Mouse (Mus musculus) midbrain, embryonic 15.5 days (tissue): ENCODE measurements around the gene Cd209f. TPM values are rescaled to one million over a fixed set of nuclear protein-coding genes. Genes with fewer than 3 reads are reported as not detected.
"Not testable (repeated sequence)": the region's sequence is repeated elsewhere in the genome, so short reads cannot be mapped to it uniquely, and the experiment has no call there.

Experiments
- ATAC-seq: fragments of 200-750 bp; cut with Nextera tagmentation; replicated peaks from 2 replicates; pipeline ENCODE4 v1.8.0; 2017; ENCODE audit warnings: moderate TSS enrichment
- H3K27ac ChIP-seq: fragments of 300-500 bp; sonication (generic); 2 replicates; pipeline ENCODE4 v1.5.1; 2015; ENCODE audit warnings: mild to moderate bottlenecking, inconsistent platforms
- H3K27me3 ChIP-seq: fragments of 300-500 bp; sonication (generic); replicated peaks from 2 replicates; pipeline ENCODE4 v1.6.1; 2015; ENCODE audit warnings: inconsistent platforms
- H3K36me3 ChIP-seq: fragments of 300-500 bp; sonication (generic); replicated peaks from 2 replicates; pipeline ENCODE4 v1.6.1; 2015; ENCODE audit warnings: inconsistent platforms
- H3K4me1 ChIP-seq: fragments of 300-500 bp; sonication (generic); 2 replicates; pipeline ENCODE4 v1.6.1; 2015; ENCODE audit warnings: inconsistent platforms
- H3K4me2 ChIP-seq: fragments of 300-500 bp; sonication (generic); 2 replicates; pipeline ENCODE4 v1.6.1; 2015; ENCODE audit warnings: inconsistent platforms, mild to moderate bottlenecking, moderate library complexity
- H3K4me3 ChIP-seq: fragments of 300-500 bp; sonication (generic); 2 replicates; pipeline ENCODE4 v1.5.1; 2015; ENCODE audit warnings: mild to moderate bottlenecking, inconsistent platforms
- H3K9ac ChIP-seq: fragments of 300-500 bp; sonication (generic); 2 replicates; pipeline ENCODE4 v1.6.1; 2015; ENCODE audit warnings: mild to moderate bottlenecking, inconsistent platforms
- H3K9me3 ChIP-seq: fragments of 300-500 bp; sonication (generic); 2 replicates; pipeline ENCODE4 v1.6.1; 2016; ENCODE audit warnings: inconsistent platforms
- whole genome bisulfite sequencing: fragments of 180-500 bp; shearing (Covaris S2); methylation state at CpG from one replicate; pipeline ENCODE4 v1.1.7; 2015; ENCODE audit warnings: mixed read lengths; 5-methylcytosine and 5-hydroxymethylcytosine counted together
- polyA plus RNA-seq: library from polyadenylated mRNA; unstranded; fragments of >200 nt; fragmentation: Nextera tagmentation; extraction: Ambion mirVana; gene quantifications from 2 replicates; pipeline ENCODE4 v1.2.1, GENCODE M21; 2015

Gene Cd209f
- 0.18 and 0.39 TPM in 2 replicates for polyA plus RNA-seq

DNA sequence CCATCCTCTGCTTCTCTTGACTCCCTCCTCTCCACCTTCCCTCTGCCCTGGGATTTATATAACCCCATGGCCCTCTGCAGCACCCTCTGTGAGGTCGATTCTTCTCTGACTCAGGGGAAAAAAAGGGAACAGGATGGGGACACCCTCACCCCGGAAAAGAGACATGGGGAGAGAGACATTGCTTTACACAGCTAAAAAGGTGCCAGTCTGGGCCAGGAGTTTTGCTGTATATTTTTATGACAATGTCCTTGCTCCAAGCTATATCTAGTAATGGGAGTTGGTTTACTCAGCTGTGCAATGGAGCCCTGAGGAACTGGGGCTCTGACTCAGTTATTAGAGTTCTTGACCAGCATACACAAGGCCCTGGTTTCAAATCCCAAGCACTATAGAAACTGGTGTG is at the start of gene Cd209f:
Cd209f (minus strand) TSS at position 101 of the 400 bp plus-strand sequence.
- H3K4me2 ChIP-seq, H3K4me1 ChIP-seq, H3K9ac ChIP-seq, H3K4me3 ChIP-seq, H3K9me3 ChIP-seq, ATAC-seq, H3K27ac ChIP-seq, H3K36me3 ChIP-seq, H3K27me3 ChIP-seq: not testable (repeated sequence)
- 79% methylated on average over 2 of the region's 2 CpGs for WGBS

DNA sequence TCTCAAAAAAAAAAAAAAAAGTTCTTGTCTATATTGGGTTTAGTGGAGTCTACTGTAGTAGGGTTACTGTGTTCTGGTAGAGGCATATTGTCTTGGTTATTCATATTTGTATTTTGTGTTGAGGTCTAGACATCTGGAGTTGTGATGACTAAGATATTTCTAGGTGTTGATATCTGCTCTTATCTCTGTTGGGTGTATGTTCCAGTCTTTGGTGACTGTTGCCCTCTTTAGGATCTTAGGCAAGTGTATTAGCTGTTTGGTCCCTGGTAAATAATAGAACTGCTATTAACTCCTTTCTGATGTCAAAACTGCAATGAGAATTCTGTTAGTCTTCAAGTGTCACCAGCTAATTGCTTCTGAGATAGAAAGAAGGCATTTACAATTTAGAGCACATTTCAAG is 49.2 kb upstream of the Cd209f start:
- Histone ChIP-seq H3K4me3 (no peak overlapping the region), H3K4me1 (no peaks in the 10 kb centered on the region), H3K9ac (no peak overlapping the region), H3K27me3 (no peaks in the 10 kb centered on the region), H3K27ac (no peak overlapping the region), H3K9me3 (peaks cover 3% of the 10 kb centered on the region), H3K4me2 (no peak overlapping the region), H3K36me3 (no peaks in the 10 kb centered on the region)
- ATAC-seq: no peak

DNA sequence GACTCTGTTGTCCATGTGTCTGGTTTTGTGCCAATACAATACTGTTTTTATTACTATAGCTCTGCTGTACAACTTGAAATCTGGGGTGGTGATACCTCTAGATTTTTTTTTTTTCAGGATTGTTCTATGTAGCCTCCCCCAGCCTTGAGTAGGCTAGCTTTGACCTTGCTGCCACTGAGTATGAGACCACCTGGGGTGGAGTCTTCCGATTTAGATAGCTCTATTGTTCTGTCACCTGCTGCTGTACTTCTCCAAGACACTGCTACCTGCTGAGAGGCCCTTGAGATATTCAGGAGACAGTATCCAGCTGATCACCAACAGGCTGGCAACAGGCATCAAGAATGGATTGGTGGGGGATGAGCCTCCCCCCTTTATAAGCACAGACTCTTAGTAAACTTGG is 41.6 kb upstream of the Cd209f start:
- no peak overlapping the region for H3K4me2 ChIP-seq
- H3K4me3 ChIP-seq: no peak overlapping the region
- no peaks in the 10 kb centered on the region for H3K4me1 ChIP-seq
- H3K9ac ChIP-seq: no peak overlapping the region
- WGBS: 21% methylated on average over 1 of the region's 1 CpGs
- no peak overlapping the region for H3K27ac ChIP-seq
- no peaks in the 10 kb centered on the region for H3K36me3 ChIP-seq
- peaks cover 3% of the 10 kb centered on the region for H3K9me3 ChIP-seq
- no peak for ATAC-seq
- H3K27me3 ChIP-seq: no peaks in the 10 kb centered on the region

DNA sequence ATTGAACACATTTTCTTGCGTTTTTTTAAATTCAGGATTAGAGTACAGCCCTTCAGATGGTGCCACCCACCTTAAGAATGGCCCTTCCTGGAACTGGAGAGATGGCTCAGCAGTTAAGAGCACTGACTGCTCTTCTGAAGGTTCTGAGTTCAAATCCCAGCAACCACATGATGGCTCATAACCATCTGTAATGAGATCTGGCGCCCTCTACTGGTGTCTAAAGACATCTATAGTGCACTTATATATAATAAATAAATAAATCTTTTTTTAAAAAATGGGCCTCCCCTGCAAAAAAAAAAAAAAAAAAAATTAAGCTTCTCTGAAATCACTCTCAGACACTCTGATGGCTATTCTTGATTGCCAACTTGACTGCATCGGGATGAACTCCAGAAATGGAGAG is 36.1 kb upstream of the Cd209f start:
- Histone ChIP-seq H3K4me3 (no peak overlapping the region), H3K9me3 (no peaks in the 10 kb centered on the region), H3K4me2 (no peak overlapping the region), H3K9ac (no peak overlapping the region), H3K4me1 (0 out of 2 replicates have a peak, but pooled peaks cover 4% of the 10 kb centered on the region), H3K27ac (no peak overlapping the region), H3K27me3 (no peaks in the 10 kb centered on the region), H3K36me3 (no peaks in the 10 kb centered on the region)
- WGBS: 66% methylated on average over 3 of the region's 3 CpGs
- ATAC-seq: no peak

DNA sequence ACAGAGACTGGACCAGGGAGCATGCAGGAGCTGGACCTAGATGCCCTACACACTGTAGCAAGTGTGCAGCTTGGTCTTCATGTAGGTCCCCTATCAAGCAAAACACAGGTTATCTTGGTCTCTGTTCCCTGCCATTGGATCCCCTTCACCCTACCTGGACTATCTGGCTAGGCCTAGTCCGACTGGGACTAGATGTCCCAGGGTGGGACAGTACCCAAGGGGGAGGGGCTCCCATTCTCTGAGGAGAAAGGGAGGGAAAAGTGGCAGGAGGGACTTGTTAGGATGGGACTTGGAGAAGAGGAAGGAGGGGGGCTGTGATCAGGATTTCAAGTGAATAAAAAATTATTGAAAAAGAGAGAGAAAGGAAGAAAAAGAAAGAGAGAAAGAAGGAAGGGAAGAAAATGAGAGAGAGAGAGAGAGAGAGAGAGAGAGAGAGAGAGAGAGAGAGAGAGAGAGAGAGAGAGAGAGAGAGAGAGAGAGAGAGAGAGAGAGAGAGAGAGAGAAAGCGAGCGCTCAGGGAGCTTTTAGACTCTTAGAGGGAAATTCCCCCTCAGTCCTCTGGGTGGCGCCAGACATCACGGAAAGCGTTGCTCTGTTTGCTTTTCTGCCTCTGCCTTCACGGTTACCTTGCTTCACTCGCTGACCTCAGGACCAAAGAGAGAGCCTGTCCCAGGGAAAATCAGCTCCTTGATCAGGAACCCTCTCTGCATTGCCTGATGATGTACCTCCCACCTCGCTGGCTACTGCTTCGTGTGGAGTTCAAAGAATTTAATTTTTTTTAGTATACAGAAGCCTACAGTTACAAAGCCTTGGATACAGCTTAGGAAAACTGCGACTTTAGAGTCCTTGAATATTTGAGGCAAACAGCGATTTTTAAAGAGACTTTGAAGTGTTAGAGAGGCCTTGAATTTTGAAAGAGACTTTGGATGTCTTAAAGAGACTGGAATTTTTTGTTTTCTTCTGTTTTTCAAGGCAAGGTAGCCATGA is 34.3 kb upstream of the Cd209f start:
- H3K36me3 ChIP-seq: no peaks in the 10 kb centered on the region
- no peak overlapping the region for H3K9ac ChIP-seq

DNA sequence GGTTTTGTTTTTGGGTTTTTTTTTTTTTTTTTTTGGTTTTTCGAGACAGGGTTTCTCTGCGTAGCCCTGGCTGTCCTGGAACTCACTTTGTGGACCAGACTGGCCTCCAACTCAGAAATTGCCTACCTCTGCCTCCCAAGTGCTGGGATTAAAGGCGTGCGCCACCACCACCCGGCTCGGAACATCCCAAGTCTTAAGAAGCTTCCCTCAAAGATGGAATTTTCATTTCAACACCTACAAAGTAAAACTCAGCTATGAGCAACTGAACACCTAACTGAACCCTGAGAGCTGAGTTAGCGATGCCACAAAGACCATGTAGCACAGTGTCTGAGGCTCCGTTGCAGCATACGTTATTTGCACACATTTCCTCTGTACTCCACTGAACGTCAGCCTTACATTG is 28.2 kb upstream of the Cd209f start, which contains the start of gene Cd209g:
Cd209g (plus strand) TSS at position 301 of the 400 bp plus-strand sequence.
- Histone ChIP-seq H3K27me3 (no peaks in the 10 kb centered on the region), H3K36me3 (no peaks in the 10 kb centered on the region), H3K4me1 (no peaks in the 10 kb centered on the region), H3K4me3 (no peak within 1 kb of the TSS), H3K9ac (no peak within 1 kb of the TSS), H3K27ac (no peak within 1 kb of the TSS), H3K4me2 (no peak within 1 kb of the TSS), H3K9me3 (no peaks in the 10 kb centered on the region)
- 93% methylated on average over 10 of the region's 10 CpGs for WGBS
- ATAC-seq: no peak

More for the DNA sequence above, 34.3 kb upstream of the Cd209f start:
- WGBS: 14% methylated on average over 12 of the region's 12 CpGs
- Histone ChIP-seq H3K9me3 (no peaks in the 10 kb centered on the region), H3K4me1 (0 out of 2 replicates have a peak, but pooled peaks cover 4% of the 10 kb centered on the region), H3K27me3 (no peaks in the 10 kb centered on the region), H3K4me3 (no peak overlapping the region), H3K27ac (no peak overlapping the region), H3K4me2 (peak overlapping the region; percentile 28)
- ATAC-seq: peak; percentile 88

DNA sequence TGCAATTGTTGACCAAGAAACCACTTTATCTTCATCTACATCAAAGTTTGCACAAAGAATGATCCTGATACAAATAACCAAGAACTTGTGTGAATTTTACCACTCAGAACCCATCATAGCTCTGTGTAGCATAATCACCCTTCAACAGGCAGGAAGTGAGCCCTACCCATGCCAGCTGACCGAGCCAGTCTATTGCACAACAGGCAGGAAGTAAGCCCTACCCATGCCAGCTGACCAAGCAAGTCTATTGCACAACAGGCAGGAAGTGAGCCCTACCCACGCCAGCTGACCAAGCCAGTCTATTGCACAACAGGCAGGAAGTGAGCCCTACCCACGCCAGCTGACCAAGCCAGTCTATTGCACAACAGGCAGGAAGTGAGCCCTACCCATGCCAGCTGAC is 17.1 kb downstream of the Cd209f start:
- ATAC-seq, H3K4me3 ChIP-seq, H3K27me3 ChIP-seq, H3K4me2 ChIP-seq, H3K9me3 ChIP-seq, H3K9ac ChIP-seq, H3K36me3 ChIP-seq, H3K27ac ChIP-seq, H3K4me1 ChIP-seq: not testable (repeated sequence)
- WGBS: 87% methylated on average over 3 of the region's 3 CpGs

DNA sequence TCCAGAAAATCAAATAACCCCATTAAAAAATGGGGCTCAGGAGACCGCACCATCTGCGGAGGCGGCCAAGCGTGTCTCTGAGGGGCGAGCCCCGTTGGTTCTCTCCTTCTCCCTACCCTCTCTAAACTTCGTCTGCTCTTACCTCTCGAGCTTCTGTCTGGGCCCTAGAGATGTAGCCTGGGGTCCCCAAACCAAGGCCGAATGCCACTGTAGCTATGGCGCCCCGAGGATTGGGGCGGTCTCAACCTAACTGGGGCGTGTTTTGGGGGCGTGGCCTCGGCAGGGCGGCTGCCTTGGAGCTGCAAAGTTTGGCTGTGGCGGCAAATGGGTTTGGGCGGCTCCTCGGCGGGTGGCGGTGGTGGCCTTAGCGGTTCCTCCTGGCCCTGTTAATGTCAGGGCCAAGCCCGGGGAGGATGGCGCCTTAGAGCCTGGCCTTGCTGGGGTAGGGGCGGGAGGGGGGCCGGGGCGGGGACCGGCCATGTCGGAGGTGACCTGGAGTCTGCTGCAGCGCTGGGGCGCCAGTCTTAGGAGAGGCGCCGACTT is 18.4 kb downstream of the Cd209f start:
- not testable (repeated sequence) for H3K36me3 ChIP-seq, H3K9me3 ChIP-seq, ATAC-seq, H3K4me3 ChIP-seq, H3K9ac ChIP-seq, H3K27me3 ChIP-seq, H3K27ac ChIP-seq, H3K4me1 ChIP-seq, H3K4me2 ChIP-seq
- 41% methylated on average over 32 of the region's 33 CpGs for WGBS

Other genes starting within 250 kb of the Cd209f start
- gene Cd209d, start 227.3 kb downstream of the Cd209f start, polyA plus RNA-seq: not detected in 2 replicates
- gene Cd209b, start 179.0 kb downstream of the Cd209f start, polyA plus RNA-seq: not detected in 2 replicates
- 0.57 and 0.80 TPM in 2 replicates for gene Cd209c, start 151.1 kb downstream of the Cd209f start, polyA plus RNA-seq
- gene Cd209g, start 28.3 kb upstream of the Cd209f start, polyA plus RNA-seq: not detected in 2 replicates
- 128 and 136 TPM in 2 replicates for gene Evi5l, start 60.7 kb upstream of the Cd209f start, polyA plus RNA-seq
- 54.7 and 61.1 TPM in 2 replicates for gene Prr36, start 111.6 kb upstream of the Cd209f start, polyA plus RNA-seq
- 0.08 and 0.11 TPM in 2 replicates for gene Lrrc8e, start 121.0 kb upstream of the Cd209f start, polyA plus RNA-seq
- gene Map2k7, start 132.9 kb upstream of the Cd209f start, polyA plus RNA-seq: 34.0 and 35.7 TPM in 2 replicates
- 1.0 and 1.8 TPM in 2 replicates for gene Gm49320, start 133.0 kb upstream of the Cd209f start, polyA plus RNA-seq
- gene Tgfbr3l, start 142.4 kb upstream of the Cd209f start, polyA plus RNA-seq: 5.2 and 6.6 TPM in 2 replicates
- 70.6 and 76.4 TPM in 2 replicates for gene Snapc2, start 147.2 kb upstream of the Cd209f start, polyA plus RNA-seq
- gene Ctxn1, start 153.4 kb upstream of the Cd209f start, polyA plus RNA-seq: 278 and 306 TPM in 2 replicates
- gene Timm44, start 170.1 kb upstream of the Cd209f start, polyA plus RNA-seq: 46.7 and 48.2 TPM in 2 replicates
- 19.3 and 20.4 TPM in 2 replicates for gene Ccl25, start 219.4 kb upstream of the Cd209f start, polyA plus RNA-seq
- gene Elavl1, start 219.6 kb upstream of the Cd209f start, polyA plus RNA-seq: 108 and 111 TPM in 2 replicates